Mouse (Mus musculus): ENCODE results near the gene Spred1. TPM values are rescaled to one million over a fixed set of nuclear protein-coding genes. Genes with fewer than 3 reads are reported as not detected.
A peak's percentile ranks its signal among the peaks of the same experiment; 100 is the strongest.

Gene Spred1
- polyA plus RNA-seq, 1 experiment from 2014 or later: 17.5 TPM

- ATAC-seq (ENCODE audit: insufficient number of reproducible peaks, low FRiP score, low TSS enrichment, low read depth): no peak
- Histone ChIP-seq H3K9me3 (replicated peaks) (no peaks in the 10 kb centered on the region), H3K36me3 (no peaks in the 10 kb centered on the region), H3K9ac (no peak overlapping the region), H3K4me3 (replicated peaks) (no peak overlapping the region), H3K4me1 (0 out of 2 replicates have a peak, but pooled peaks cover 3% of the 10 kb centered on the region), H3K4me2 (replicated peaks) (no peak overlapping the region), H3K27ac (replicated peaks) (no peak overlapping the region), H3K27me3 (no peaks in the 10 kb centered on the region)
- WGBS: 73% methylated on average over 5 of the region's 5 CpGs
These were observed 23.9 kb upstream of the Spred1 start for GRCm38 (mm10) chr2:117097305-117097704.

DNA sequence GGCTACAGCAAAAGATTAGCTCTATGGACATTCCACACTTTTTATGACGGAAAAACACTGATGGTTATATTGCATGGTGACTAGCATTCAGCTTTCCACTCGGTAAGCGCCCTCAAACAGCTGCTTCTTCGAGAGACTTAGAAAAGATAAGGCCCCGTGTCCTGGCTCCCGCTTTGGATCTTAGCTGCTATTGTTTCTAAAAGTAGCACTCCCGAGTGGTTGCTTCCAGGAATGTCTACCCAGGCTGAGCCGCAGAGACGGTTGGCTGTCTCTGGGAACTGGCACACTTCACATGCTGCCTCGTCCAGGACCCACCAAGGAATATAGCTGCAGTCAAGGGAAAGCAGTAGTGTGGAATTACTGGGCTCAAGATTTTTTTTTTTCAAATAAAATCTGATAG, 21.9 kb upstream of the Spred1 start:
- no peaks in the 10 kb centered on the region for H3K9me3 ChIP-seq (replicated peaks)
- no peaks in the 10 kb centered on the region for H3K4me1 ChIP-seq
- no peaks in the 10 kb centered on the region for H3K36me3 ChIP-seq
- no peak for ATAC-seq (ENCODE audit: insufficient number of reproducible peaks, low FRiP score, low TSS enrichment, low read depth)
- H3K27ac ChIP-seq (replicated peaks): no peak overlapping the region
- 37% methylated on average over 10 of the region's 10 CpGs for WGBS
- no peaks in the 10 kb centered on the region for H3K27me3 ChIP-seq
- H3K9ac ChIP-seq: no peak overlapping the region
- H3K4me3 ChIP-seq (replicated peaks): no peak overlapping the region
- no peak overlapping the region for H3K4me2 ChIP-seq (replicated peaks)

DNA sequence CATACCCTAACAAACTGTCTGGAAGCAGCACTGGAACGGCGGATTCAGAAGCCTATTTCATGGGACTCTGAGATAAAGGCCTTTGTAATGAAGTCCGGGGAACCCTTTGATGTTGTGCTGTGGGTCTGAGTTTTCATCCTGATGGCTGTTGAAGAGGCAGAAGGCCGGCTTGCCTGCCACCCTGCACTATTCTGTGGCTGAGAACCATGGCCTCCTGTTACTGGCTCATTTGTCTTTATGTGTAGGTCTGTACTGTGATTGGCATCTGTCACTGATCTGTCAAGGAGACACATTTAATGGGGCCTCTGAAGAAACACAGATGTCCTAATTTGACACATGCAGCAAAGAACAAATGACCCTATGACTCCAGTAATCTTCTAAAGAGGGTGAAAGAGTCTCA, 17.7 kb upstream of the Spred1 start:
- H3K4me2 ChIP-seq (replicated peaks): no peak overlapping the region
- H3K27ac ChIP-seq (replicated peaks): no peak overlapping the region
- no peaks in the 10 kb centered on the region for H3K9me3 ChIP-seq (replicated peaks)
- H3K27me3 ChIP-seq: no peaks in the 10 kb centered on the region
- no peaks in the 10 kb centered on the region for H3K4me1 ChIP-seq
- H3K9ac ChIP-seq: no peak overlapping the region
- no peak for ATAC-seq (ENCODE audit: insufficient number of reproducible peaks, low FRiP score, low TSS enrichment, low read depth)
- no peak overlapping the region for H3K4me3 ChIP-seq (replicated peaks)
- WGBS: 19% methylated on average over 4 of the region's 4 CpGs
- H3K36me3 ChIP-seq: no peaks in the 10 kb centered on the region

GRCm38 (mm10) chr2:117105407-117105806, 15.8 kb upstream of the Spred1 start:
- Histone ChIP-seq H3K27ac (replicated peaks) (no peak overlapping the region), H3K27me3 (no peaks in the 10 kb centered on the region), H3K9me3 (replicated peaks) (no peaks in the 10 kb centered on the region), H3K4me2 (replicated peaks) (no peak overlapping the region), H3K4me3 (replicated peaks) (no peak overlapping the region), H3K36me3 (no peaks in the 10 kb centered on the region), H3K9ac (no peak overlapping the region), H3K4me1 (no peaks in the 10 kb centered on the region)
- WGBS: 52% methylated on average over 7 of the region's 7 CpGs
- no peak for ATAC-seq (ENCODE audit: insufficient number of reproducible peaks, low FRiP score, low TSS enrichment, low read depth)

DNA sequence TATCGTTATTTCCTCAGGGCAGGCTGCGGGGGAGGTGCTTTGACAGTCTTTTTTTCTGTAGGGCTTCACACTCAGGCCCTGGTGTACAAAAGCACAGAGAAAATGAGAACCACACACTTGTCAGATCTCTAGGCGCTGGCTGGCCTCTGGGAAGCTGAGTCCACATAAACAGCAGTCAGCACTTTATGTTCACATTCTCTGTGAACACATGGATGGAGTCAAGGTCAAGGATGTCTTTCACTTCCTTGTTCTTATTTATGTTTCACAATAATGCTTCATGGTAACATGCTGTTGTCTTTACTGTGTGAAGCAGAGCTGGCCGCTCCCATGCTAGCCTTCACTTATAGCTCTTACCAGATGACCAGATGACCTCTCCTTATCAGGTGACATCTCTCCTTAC, 13.1 kb upstream of the Spred1 start:
- Histone ChIP-seq H3K9me3 (replicated peaks) (no peaks in the 10 kb centered on the region), H3K27me3 (no peaks in the 10 kb centered on the region), H3K9ac (no peak overlapping the region), H3K4me3 (replicated peaks) (no peak overlapping the region), H3K4me1 (no peaks in the 10 kb centered on the region), H3K27ac (replicated peaks) (no peak overlapping the region), H3K36me3 (no peaks in the 10 kb centered on the region), H3K4me2 (replicated peaks) (no peak overlapping the region)
- WGBS: 53% methylated on average over 4 of the region's 4 CpGs
- ATAC-seq (ENCODE audit: insufficient number of reproducible peaks, low FRiP score, low TSS enrichment, low read depth): no peak

DNA sequence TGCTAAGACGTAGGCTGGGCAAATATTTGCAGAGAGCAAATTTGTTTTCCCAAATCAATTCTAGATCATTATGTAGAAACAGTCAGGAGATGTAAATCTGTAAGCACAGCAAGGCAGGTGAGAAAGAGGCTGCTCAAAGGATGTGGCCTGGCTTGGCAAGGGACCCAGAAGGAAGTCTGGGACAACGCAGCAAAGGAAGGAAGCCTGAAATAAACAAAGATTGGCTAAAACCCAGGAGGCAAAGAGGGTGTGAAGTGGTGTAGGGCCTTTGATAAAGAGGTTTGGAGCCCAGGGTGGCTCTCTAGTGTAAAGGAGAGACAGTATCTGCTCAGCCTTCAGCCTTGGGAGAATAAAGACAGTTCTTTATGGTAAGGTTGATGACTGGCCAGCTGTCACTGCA, 11.9 kb upstream of the Spred1 start:
- no peaks in the 10 kb centered on the region for H3K4me1 ChIP-seq
- no peaks in the 10 kb centered on the region for H3K36me3 ChIP-seq
- H3K9me3 ChIP-seq (replicated peaks): no peaks in the 10 kb centered on the region
- WGBS: 72% methylated on average over 2 of the region's 2 CpGs
- no peak overlapping the region for H3K4me3 ChIP-seq (replicated peaks)
- no peak for ATAC-seq (ENCODE audit: insufficient number of reproducible peaks, low FRiP score, low TSS enrichment, low read depth)
- H3K27ac ChIP-seq (replicated peaks): no peak overlapping the region
- H3K27me3 ChIP-seq: no peaks in the 10 kb centered on the region
- H3K9ac ChIP-seq: no peak overlapping the region
- no peak overlapping the region for H3K4me2 ChIP-seq (replicated peaks)

GRCm38 (mm10) chr2:117110355-117110866, 10.8 kb upstream of the Spred1 start:
- Histone ChIP-seq H3K4me1 (no peaks in the 10 kb centered on the region), H3K36me3 (no peaks in the 10 kb centered on the region), H3K4me2 (replicated peaks) (no peak overlapping the region), H3K9me3 (replicated peaks) (no peaks in the 10 kb centered on the region), H3K27me3 (no peaks in the 10 kb centered on the region), H3K4me3 (replicated peaks) (no peak overlapping the region), H3K27ac (replicated peaks) (no peak overlapping the region), H3K9ac (no peak overlapping the region)
- no peak for ATAC-seq (ENCODE audit: insufficient number of reproducible peaks, low FRiP score, low TSS enrichment, low read depth)
- WGBS: 75% methylated on average over 6 of the region's 6 CpGs

- H3K4me3 ChIP-seq (replicated peaks): no peak overlapping the region
- H3K27ac ChIP-seq (replicated peaks): no peak overlapping the region
- no peaks in the 10 kb centered on the region for H3K36me3 ChIP-seq
- H3K4me2 ChIP-seq (replicated peaks): no peak overlapping the region
- WGBS: 73% methylated on average over 2 of the region's 2 CpGs
- no peak for ATAC-seq (ENCODE audit: insufficient number of reproducible peaks, low FRiP score, low TSS enrichment, low read depth)
- no peaks in the 10 kb centered on the region for H3K4me1 ChIP-seq
- no peak overlapping the region for H3K9ac ChIP-seq
- no peaks in the 10 kb centered on the region for H3K27me3 ChIP-seq
- no peaks in the 10 kb centered on the region for H3K9me3 ChIP-seq (replicated peaks)
These were observed 7.9 kb upstream of the Spred1 start for GRCm38 (mm10) chr2:117113262-117113661.

GRCm38 (mm10) chr2:117113762-117114161, 7.4 kb upstream of the Spred1 start:
- no peak overlapping the region for H3K4me2 ChIP-seq (replicated peaks)
- no peak overlapping the region for H3K9ac ChIP-seq
- no peaks in the 10 kb centered on the region for H3K27me3 ChIP-seq
- H3K36me3 ChIP-seq: no peaks in the 10 kb centered on the region
- ATAC-seq (ENCODE audit: insufficient number of reproducible peaks, low FRiP score, low TSS enrichment, low read depth): no peak
- 43% methylated on average over 4 of the region's 4 CpGs for WGBS
- H3K4me1 ChIP-seq: no peaks in the 10 kb centered on the region
- no peaks in the 10 kb centered on the region for H3K9me3 ChIP-seq (replicated peaks)
- no peak overlapping the region for H3K4me3 ChIP-seq (replicated peaks)
- H3K27ac ChIP-seq (replicated peaks): no peak overlapping the region; the same call in 1 of the 2 replicates

DNA sequence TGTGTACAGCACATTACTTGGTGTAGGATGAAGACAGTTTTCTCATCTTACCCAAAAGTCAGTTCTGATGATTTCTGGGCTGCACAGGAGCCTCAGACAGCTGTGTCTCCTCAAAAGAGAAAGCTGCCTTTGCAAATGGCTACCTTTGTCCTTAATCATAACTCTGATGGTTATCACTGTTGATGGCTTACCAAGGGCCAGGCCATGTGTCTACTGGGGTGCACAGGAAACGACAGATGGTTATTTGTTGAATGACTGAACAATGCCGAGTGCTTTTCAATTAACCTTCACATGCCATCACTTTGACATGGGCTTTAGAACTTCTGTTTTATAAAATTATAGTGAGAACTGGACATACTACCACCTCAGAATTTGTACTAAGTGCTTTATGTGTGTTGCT, 2.7 kb upstream of the Spred1 start:
- no peak overlapping the region for H3K27ac ChIP-seq (replicated peaks)
- peaks cover 9% of the 10 kb centered on the region for H3K4me1 ChIP-seq
- no peaks in the 10 kb centered on the region for H3K27me3 ChIP-seq
- no peak for ATAC-seq (ENCODE audit: insufficient number of reproducible peaks, low FRiP score, low TSS enrichment, low read depth)
- WGBS: 61% methylated on average over 2 of the region's 2 CpGs
- no peak overlapping the region for H3K4me2 ChIP-seq (replicated peaks)
- H3K9ac ChIP-seq: no peak overlapping the region
- no peaks in the 10 kb centered on the region for H3K36me3 ChIP-seq
- H3K9me3 ChIP-seq (replicated peaks): no peaks in the 10 kb centered on the region
- H3K4me3 ChIP-seq (replicated peaks): no peak overlapping the region

- peak; percentile 58 for ATAC-seq (ENCODE audit: insufficient number of reproducible peaks, low FRiP score, low TSS enrichment, low read depth)
- 5% methylated on average over 30 of the region's 30 CpGs for WGBS
- Histone ChIP-seq H3K9ac (peak overlapping the region; percentile 97), H3K27me3 (no peaks in the 10 kb centered on the region), H3K36me3 (no peaks in the 10 kb centered on the region), H3K4me1 (peaks cover 12% of the 10 kb centered on the region), H3K27ac (replicated peaks) (peak overlapping the region; percentile 100), H3K9me3 (replicated peaks) (no peaks in the 10 kb centered on the region), H3K4me3 (replicated peaks) (peak overlapping the region; percentile 93), H3K4me2 (replicated peaks) (peak overlapping the region; percentile 67)
These were observed 1.6 kb upstream of the Spred1 start for GRCm38 (mm10) chr2:117119291-117120245.
